Comparison of ENCODE assay signal across 8 mouse cellular contexts in the genomic region with DNA sequence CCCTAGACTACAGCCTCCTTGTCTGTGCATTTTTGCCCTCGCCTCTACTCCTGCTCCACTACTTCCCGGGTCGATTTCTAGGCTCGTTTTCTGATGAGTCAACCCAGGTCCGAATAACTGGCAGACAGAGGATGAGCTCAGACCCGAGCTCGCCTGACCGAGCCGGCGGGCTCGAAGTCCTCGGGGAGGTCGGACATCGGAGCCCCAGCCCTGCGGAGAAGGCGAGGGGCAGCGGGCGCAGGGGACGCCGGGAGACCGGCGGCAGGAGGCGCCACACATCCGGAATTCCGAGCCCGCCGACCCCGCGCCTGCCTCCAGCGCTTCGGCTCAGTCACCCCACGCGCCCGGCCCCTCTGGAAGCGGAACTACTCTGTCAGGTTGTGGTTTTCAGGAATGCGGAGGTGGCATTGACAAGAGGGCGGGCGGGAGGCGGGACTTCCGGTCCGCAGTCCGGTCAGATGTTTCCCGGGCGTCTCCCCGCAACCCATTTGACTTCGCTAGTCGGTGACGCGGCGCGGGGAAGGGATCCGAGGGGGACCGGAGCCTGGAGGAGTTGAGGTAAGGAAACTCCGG. TPM values are rescaled to one million over a fixed set of nuclear protein-coding genes. Genes with fewer than 3 reads are reported as not detected.
DNase-seq lines count a peak whose midpoint lies in the region; ATAC-seq lines count a peak whose summit lies in the region.

A gene (plus strand): TSS at position 448 of the 573 bp plus-strand sequence.

- H3K27me3 ChIP-seq in embryonic facial prominence, embryonic 11.5 days (ENCODE audit: control insufficient read depth, insufficient read depth, low read length): no peaks in the 10 kb centered on the region
- no peaks in the 10 kb centered on the region for H3K27me3 ChIP-seq in midbrain, embryonic 11.5 days (ENCODE audit: control insufficient read depth, insufficient read depth, low read length)

- peak within 1 kb of the TSS; percentile 80 for H3K9ac ChIP-seq in embryonic facial prominence, embryonic 11.5 days (replicated peaks; ENCODE audit: low read length)
- H3K9ac ChIP-seq in midbrain, embryonic 11.5 days (ENCODE audit: low read length): peak within 1 kb of the TSS; percentile 70

- peak within 1 kb of the TSS; percentile 57 for H3K4me2 ChIP-seq in embryonic facial prominence, embryonic 11.5 days (ENCODE audit: low read depth, low read length)
- peak within 1 kb of the TSS; percentile 91 for H3K4me2 ChIP-seq in midbrain, embryonic 11.5 days

- peak within 1 kb of the TSS; percentile 67 for H3K4me3 ChIP-seq in embryonic facial prominence, embryonic 11.5 days (ENCODE audit: low read depth, low read length)
- H3K4me3 ChIP-seq in midbrain, embryonic 11.5 days (ENCODE audit: low read depth, low read length): peak within 1 kb of the TSS; percentile 73

- H3K4me1 ChIP-seq in embryonic facial prominence, embryonic 11.5 days (ENCODE audit: control insufficient read depth, insufficient read depth, low read length): no peaks in the 10 kb centered on the region; the same call in 1 of the 2 replicates
- H3K4me1 ChIP-seq in midbrain, embryonic 11.5 days (ENCODE audit: control insufficient read depth, insufficient read depth, low read length): peaks cover 8% of the 10 kb centered on the region

- H3K9me3 ChIP-seq in embryonic facial prominence, embryonic 11.5 days (replicated peaks; ENCODE audit: control insufficient read depth, low read length): no peaks in the 10 kb centered on the region
- H3K9me3 ChIP-seq in midbrain, embryonic 11.5 days (ENCODE audit: control insufficient read depth, low read length): no peaks in the 10 kb centered on the region

- peak; percentile 87 for DNase-seq in adrenal gland, postnatal 25 days
- peak; percentile 95 for DNase-seq in embryonic facial prominence, embryonic 11.5 days (ENCODE audit: low spot score)
- DNase-seq in kidney, adult 11 months: peak; percentile 93
- peak; percentile 94 for DNase-seq in left cerebral cortex, postnatal 4 days
- DNase-seq in midbrain, embryonic 11.5 days (ENCODE audit: low spot score, missing footprints): peak; percentile 99
- DNase-seq in right cerebral cortex, postnatal 4 days: peak; percentile 91
- DNase-seq in yolk sac, embryonic 10.5 days (ENCODE audit: low spot score): peak; percentile 96

- H3K27ac ChIP-seq in embryonic facial prominence, embryonic 11.5 days (replicated peaks; ENCODE audit: low read depth, low read length): peak within 1 kb of the TSS; percentile 63
- peak within 1 kb of the TSS; percentile 72 for H3K27ac ChIP-seq in midbrain, embryonic 11.5 days (ENCODE audit: low read depth, low read length)

- ATAC-seq in embryonic facial prominence, embryonic 11.5 days (replicated peaks; ENCODE audit: insufficient number of reproducible peaks, low FRiP score, low TSS enrichment, low read depth): peak; percentile 95
- ATAC-seq in granulocyte monocyte progenitor cell, adult 5-6 weeks (replicated peaks; ENCODE audit: poor library complexity, severe bottlenecking): peak; percentile 88
- peak; percentile 97 for ATAC-seq in midbrain, embryonic 11.5 days (ENCODE audit: low FRiP score)

- intact Hi-C loops in left cerebral cortex, postnatal 4 days (cut with DNase I): no loop called here

- no peaks in the 10 kb centered on the region for H3K36me3 ChIP-seq in embryonic facial prominence, embryonic 11.5 days (replicated peaks; ENCODE audit: control insufficient read depth, insufficient read depth, low read depth, low read length)
- H3K36me3 ChIP-seq in midbrain, embryonic 11.5 days (ENCODE audit: control insufficient read depth, insufficient read depth, low read length): no peaks in the 10 kb centered on the region

- WGBS in embryonic facial prominence, embryonic 11.5 days: under 1% methylated on average over 54 of the region's 54 CpGs
- WGBS in midbrain, embryonic 11.5 days: under 1% methylated on average over 54 of the region's 54 CpGs

RNA-seq across cellular contexts. Expression of the gene that starts here (rescaled TPM):
- total RNA-seq in adrenal gland, postnatal 25 days (2021): 83.4 and 100 TPM in 2 replicates
- 33.4 and 36.7 TPM in 2 replicates for polyA plus RNA-seq in embryonic facial prominence, embryonic 11.5 days (2014; fragmentation: Nextera tagmentation; extraction: Ambion mirVana)
- total RNA-seq in granulocyte monocyte progenitor cell, adult 5-6 weeks (2014; fragmentation: Nextera tagmentation): 53.2 and 65.3 TPM in 2 replicates
- total RNA-seq in granulocyte monocyte progenitor cell, adult 5-6 weeks (2017): 79.3 and 90.5 TPM in 2 replicates
- total RNA-seq in left cerebral cortex, postnatal 4 days (2021): 10 to 100 TPM; 52.4 to 58.4 TPM
- polyA plus RNA-seq in midbrain, embryonic 11.5 days (2014; fragmentation: Nextera tagmentation; extraction: Ambion mirVana): 41.6 and 42.3 TPM in 2 replicates

Comparison
In these comparisons a context has a peak if more than half of its experiments do, and no peak if none do; other contexts are left out.
1. Peak in every context shown above with its lines: DNase-seq, ATAC-seq, H3K4me3 ChIP-seq and H3K27ac ChIP-seq.